Mouse (Mus musculus) embryonic facial prominence, embryonic 11.5 days (tissue): ENCODE measurements at regions not wholly inside any gene's neighbourhood (a gene's known extent, or its start where the extent isn't known, plus 50 kb on each side); places are given as distances from the start of the nearest gene placed in this dataset.

Experiments
- ATAC-seq: fragments of 200-750 bp; cut with Nextera tagmentation; replicated peaks from 2 replicates; pipeline ENCODE4 v1.8.0; 2017; ENCODE audit warnings: low read depth; ENCODE audit not compliant: insufficient number of reproducible peaks, low FRiP score, low TSS enrichment
- DNase-seq: peaks from one replicate; pipeline ENCODE4 v3.0.0-alpha.2; 2015; ENCODE audit warnings: low spot score
- H3K27ac ChIP-seq: fragments of 300-500 bp; sonication (generic); replicated peaks from 2 replicates; pipeline ENCODE4 v1.5.1; 2014; ENCODE audit warnings: mild to moderate bottlenecking, low read depth, low read length, control low read depth
- H3K27me3 ChIP-seq: fragments of 300-500 bp; sonication (generic); 2 replicates; pipeline ENCODE4 v1.6.1; 2014; ENCODE audit warnings: mild to moderate bottlenecking, low read length, moderate library complexity, mixed read lengths; ENCODE audit not compliant: control insufficient read depth, insufficient read depth
- H3K36me3 ChIP-seq: fragments of 300-500 bp; sonication (generic); replicated peaks from 2 replicates; pipeline ENCODE4 v1.6.1; 2014; ENCODE audit warnings: low read depth, mild to moderate bottlenecking, low read length, moderate library complexity, mixed read lengths; ENCODE audit not compliant: control insufficient read depth, insufficient read depth
- H3K4me1 ChIP-seq: fragments of 300-500 bp; sonication (generic); 2 replicates; pipeline ENCODE4 v1.6.1; 2014; ENCODE audit warnings: low read length, mixed read lengths; ENCODE audit not compliant: control insufficient read depth, insufficient read depth
- H3K4me2 ChIP-seq: fragments of 300-500 bp; sonication (generic); 2 replicates; pipeline ENCODE4 v1.6.1; 2014; ENCODE audit warnings: low read depth, mild to moderate bottlenecking, control low read depth, low read length, moderate library complexity
- H3K4me3 ChIP-seq: fragments of 300-500 bp; sonication (generic); 2 replicates; pipeline ENCODE4 v1.5.1; 2014; ENCODE audit warnings: low read depth, low read length, control low read depth
- H3K9ac ChIP-seq: fragments of 300-500 bp; sonication (generic); replicated peaks from 2 replicates; pipeline ENCODE4 v1.6.1; 2014; ENCODE audit warnings: mild to moderate bottlenecking, control low read depth, low read length
- H3K9me3 ChIP-seq: fragments of 300-500 bp; sonication (generic); replicated peaks from 2 replicates; pipeline ENCODE4 v1.6.1; 2016; ENCODE audit warnings: mild to moderate bottlenecking, low read length, inconsistent platforms, mixed read lengths; ENCODE audit not compliant: control insufficient read depth
- WGBS: fragments of 180-500 bp; shearing (Covaris S2); extraction: QIAGEN DNeasy Blood & Tissue Kit; methylation state at CpG from one replicate; pipeline ENCODE4 v1.1.7; 2014; 5-methylcytosine and 5-hydroxymethylcytosine counted together

DNA sequence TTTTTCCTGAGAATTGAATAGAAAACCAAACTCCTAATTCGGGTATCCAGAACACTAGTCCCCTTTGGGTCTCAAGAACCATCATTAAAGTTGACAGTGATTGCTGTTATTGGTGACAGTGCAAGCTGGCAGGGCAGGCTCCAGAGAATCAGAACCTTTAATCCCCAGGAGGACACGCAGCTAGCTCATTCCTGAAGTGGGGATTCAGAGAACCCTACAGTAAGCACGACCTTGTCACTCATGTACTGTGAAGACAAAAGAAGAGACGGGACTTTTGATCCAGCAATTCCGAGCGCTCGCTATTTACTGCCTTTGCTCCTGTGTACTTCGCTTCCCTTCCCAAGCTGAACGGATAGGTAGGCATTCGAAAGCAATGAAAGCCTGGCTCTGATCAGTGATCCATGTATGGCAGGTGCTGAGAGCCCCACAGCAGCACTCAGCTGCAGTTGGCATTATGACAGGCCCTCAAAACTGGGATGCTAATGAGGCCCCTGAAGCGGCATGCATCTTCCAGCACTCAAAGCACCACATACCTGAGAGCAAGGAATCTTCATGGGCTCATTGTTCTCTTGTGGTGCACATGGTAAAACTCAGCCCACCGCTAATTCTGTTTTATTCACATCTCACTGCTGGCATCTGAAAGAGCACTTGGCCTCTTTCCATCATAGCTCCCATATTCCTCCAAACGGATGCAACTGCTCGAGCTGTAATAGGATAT, 165.6 kb downstream of the Dnajb9 start:
- 73% methylated on average over 14 of the region's 14 CpGs for WGBS
- ATAC-seq, result no peak
- no peaks in the 10 kb centered on the region for H3K9me3 ChIP-seq

DNA sequence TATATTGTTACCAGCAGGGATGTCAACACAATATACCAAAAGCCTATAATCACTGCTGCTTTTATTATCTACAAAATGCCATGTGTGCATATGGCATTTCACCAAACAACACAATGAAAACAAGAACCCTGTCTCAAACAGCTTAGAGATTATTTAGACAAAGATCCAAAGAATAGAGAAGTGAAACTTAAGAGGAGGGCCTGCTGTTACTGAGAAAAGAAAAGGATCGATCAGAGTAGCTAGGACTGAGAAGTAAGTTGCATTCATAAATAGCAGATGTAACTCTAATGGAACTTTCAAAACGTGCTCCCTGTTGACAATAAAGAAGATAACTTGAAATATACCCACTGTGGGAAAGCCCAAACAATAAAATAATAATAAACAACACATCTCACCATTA, 203.3 kb downstream of the Dnajb9 start:
- ATAC-seq (no peak), DNase-seq (no peak)
- H3K9me3 ChIP-seq, result no peaks in the 10 kb centered on the region
- H3K9ac ChIP-seq, result no peak overlapping the region
- no peaks in the 10 kb centered on the region for H3K27me3 ChIP-seq
- H3K4me3 ChIP-seq, result no peak overlapping the region
- no peak overlapping the region for H3K4me2 ChIP-seq
- 65% methylated on average over 2 of the region's 2 CpGs for WGBS
- H3K27ac ChIP-seq, result no peak overlapping the region
- H3K36me3 ChIP-seq, result no peaks in the 10 kb centered on the region
- H3K4me1 ChIP-seq, result no peaks in the 10 kb centered on the region

More for the DNA sequence above, 165.6 kb downstream of the Dnajb9 start:
- no peak for DNase-seq
- Histone ChIP-seq H3K36me3 (no peaks in the 10 kb centered on the region), H3K9ac (no peak overlapping the region), H3K4me3 (no peak overlapping the region), H3K4me2 (no peak overlapping the region), H3K27me3 (no peaks in the 10 kb centered on the region), H3K4me1 (no peaks in the 10 kb centered on the region), H3K27ac (no peak overlapping the region)

DNA sequence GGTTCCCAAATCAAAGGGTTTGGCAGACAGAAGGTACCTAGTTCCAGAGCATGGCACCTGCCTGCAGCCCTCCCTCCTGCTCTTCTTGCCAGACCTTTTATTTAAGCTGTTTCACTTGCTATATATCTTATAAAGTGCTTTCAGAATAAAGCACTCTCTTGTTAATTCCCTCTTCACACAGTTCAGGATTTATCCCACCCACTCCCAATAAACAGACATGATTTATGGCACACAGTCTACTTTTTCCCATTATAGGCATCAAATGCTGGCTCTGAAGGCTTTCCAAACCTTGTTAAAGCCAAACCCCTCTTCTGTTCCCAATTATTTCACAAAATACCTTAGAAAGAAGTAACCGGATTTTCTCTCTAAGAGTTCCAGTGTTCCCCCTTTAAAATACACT, 226.6 kb downstream of the Dnajb9 start:
- H3K27ac ChIP-seq, result no peak overlapping the region
- 73% methylated on average over 1 of the region's 1 CpGs for WGBS
- no peak for ATAC-seq

DNA sequence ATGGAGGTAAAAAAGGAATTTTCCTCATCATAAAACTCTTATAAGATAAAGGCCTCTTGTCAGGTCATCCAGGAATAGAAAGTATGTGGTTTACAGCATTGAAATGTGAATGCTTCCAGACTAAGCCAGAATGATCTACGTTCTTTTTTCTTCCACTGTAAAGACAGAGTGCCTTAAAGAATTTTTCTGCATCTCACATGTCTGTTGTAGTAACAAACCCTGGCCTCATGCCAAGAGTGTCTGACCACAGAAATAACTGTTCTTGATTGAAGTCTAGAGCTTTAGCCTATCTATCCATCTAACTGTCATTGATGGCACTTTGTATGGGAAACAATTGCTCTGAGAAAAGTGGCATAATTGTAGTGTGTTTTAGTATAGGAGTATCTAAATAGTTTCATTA, 246.2 kb downstream of the Dnajb9 start:
- no peaks in the 10 kb centered on the region for H3K9me3 ChIP-seq
- no peaks in the 10 kb centered on the region for H3K27me3 ChIP-seq
- DNase-seq (no peak), ATAC-seq (no peak)
- H3K4me3 ChIP-seq, result no peak overlapping the region
- 74% methylated on average over 1 of the region's 1 CpGs for WGBS
- H3K4me1 ChIP-seq, result no peaks in the 10 kb centered on the region
- no peak overlapping the region for H3K9ac ChIP-seq
- no peaks in the 10 kb centered on the region for H3K36me3 ChIP-seq
- no peak overlapping the region for H3K27ac ChIP-seq
- no peak overlapping the region for H3K4me2 ChIP-seq

More for the DNA sequence above, 226.6 kb downstream of the Dnajb9 start:
- no peak overlapping the region for H3K9ac ChIP-seq
- H3K4me1 ChIP-seq, result no peaks in the 10 kb centered on the region
- DNase-seq, result no peak
- H3K36me3 ChIP-seq, result no peaks in the 10 kb centered on the region
- H3K27me3 ChIP-seq, result no peaks in the 10 kb centered on the region
- H3K4me2 ChIP-seq, result no peak overlapping the region
- H3K4me3 ChIP-seq, result no peak overlapping the region
- no peaks in the 10 kb centered on the region for H3K9me3 ChIP-seq

DNA sequence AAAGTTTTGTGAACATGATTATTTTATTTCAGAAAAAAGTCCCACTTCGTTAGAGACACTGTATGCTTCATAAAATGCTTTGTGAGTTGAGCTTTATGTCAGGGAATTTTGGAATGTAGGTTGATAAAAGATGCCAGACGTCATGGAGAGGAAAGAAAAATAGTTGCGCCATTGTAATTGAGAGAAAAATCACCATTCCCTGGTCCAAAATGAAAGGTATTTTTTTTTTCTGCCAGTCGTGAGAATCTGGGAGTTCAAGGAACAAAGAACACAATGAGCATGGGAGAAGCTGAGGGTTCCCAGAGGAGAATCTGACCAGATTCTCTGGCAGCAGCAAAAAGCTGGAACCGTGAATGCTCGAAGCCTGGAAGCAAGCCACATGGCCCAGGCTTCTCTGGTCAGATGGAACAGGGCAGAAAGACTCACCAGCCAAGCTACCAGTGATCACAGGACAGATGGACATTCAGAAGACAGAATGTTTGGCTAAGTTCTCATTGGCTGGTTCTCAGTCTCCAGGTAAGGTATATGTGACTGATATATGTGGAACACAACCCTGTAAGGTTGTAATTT, 247.5 kb downstream of the Dnajb9 start:
- DNase-seq, result no peak
- H3K9ac ChIP-seq, result no peak overlapping the region
- H3K9me3 ChIP-seq, result no peaks in the 10 kb centered on the region
- no peak for ATAC-seq
- H3K4me1 ChIP-seq, result no peaks in the 10 kb centered on the region
- no peak overlapping the region for H3K4me2 ChIP-seq
- 76% methylated on average over 6 of the region's 6 CpGs for WGBS
- H3K36me3 ChIP-seq, result no peaks in the 10 kb centered on the region
- no peak overlapping the region for H3K4me3 ChIP-seq
- H3K27me3 ChIP-seq, result no peaks in the 10 kb centered on the region
- no peak overlapping the region for H3K27ac ChIP-seq

DNA sequence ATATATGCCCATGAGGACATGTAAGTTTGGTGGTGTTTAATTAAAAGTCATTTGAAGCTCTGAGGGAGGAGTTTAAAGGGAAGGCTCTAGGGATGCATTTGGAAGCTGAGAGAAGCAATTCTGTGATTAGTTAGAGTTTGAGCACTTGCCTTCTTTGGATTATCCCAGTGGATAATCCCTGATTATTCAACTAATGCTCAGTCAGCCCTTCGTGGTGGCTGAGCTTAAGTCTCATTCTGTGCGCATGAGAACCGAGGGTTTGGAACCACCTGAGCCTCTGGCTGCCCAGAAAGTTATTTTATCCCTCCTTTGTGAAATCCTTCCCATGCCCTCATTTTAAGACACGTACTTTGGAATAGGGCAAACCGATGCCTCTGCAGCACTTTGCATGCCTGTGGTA, 285.9 kb downstream of the Dnajb9 start:
- no peaks in the 10 kb centered on the region for H3K27me3 ChIP-seq
- H3K36me3 ChIP-seq, result no peaks in the 10 kb centered on the region
- no peaks in the 10 kb centered on the region for H3K4me1 ChIP-seq
- WGBS, result 69% methylated on average over 5 of the region's 5 CpGs
- no peak overlapping the region for H3K4me2 ChIP-seq
- H3K27ac ChIP-seq, result no peak overlapping the region
- no peak overlapping the region for H3K9ac ChIP-seq
- H3K4me3 ChIP-seq, result no peak overlapping the region
- DNase-seq (no peak), ATAC-seq (no peak)
- no peaks in the 10 kb centered on the region for H3K9me3 ChIP-seq

DNA sequence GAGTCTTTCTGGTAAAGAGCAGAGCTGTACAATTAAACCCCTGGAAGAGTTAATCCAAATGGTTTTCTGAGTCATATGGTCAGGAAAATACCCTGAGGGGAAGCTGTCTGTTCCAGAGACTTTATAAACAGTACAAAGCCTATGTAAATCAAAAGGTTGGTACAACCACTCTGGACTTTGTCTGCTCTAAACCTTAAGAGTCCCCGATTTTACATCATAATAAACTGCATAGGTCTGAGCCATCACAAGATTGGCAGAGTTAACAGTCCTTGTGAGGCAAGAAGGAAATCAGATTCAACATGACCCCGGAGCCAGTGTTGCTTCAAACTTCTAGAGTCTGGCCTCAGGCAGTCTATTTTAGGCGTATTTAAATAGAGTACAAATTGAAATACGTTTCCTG, 289.7 kb downstream of the Dnajb9 start:
- Histone ChIP-seq H3K27ac (no peak overlapping the region), H3K4me1 (no peaks in the 10 kb centered on the region), H3K4me2 (no peak overlapping the region), H3K9ac (no peak overlapping the region), H3K27me3 (no peaks in the 10 kb centered on the region), H3K36me3 (no peaks in the 10 kb centered on the region), H3K4me3 (no peak overlapping the region), H3K9me3 (no peaks in the 10 kb centered on the region)
- no peak for ATAC-seq
- DNase-seq, result peak; percentile 7
- 67% methylated on average over 4 of the region's 4 CpGs for WGBS

DNA sequence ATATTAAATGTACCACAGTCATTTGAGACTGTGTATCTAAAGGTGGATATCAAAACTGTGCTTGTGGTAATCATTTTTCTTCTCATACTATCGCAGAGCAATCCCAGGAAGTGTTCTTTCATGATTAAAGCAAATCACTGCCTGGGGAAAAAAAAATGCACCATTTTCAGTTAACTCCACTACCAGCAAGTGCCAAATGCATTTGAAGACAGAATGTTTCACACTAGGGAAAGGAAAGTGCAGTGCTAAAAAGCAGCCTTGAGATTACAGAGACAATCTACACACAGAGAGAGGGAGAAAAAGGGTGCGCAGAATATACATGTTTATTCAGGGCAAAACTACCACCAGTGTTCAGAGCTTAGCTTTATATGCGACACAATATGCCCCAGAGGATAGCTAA, 291.0 kb downstream of the Dnajb9 start:
- H3K27ac ChIP-seq, result no peak overlapping the region
- H3K4me2 ChIP-seq, result no peak overlapping the region
- 69% methylated on average over 3 of the region's 3 CpGs for WGBS

More for the DNA sequence above, 291.0 kb downstream of the Dnajb9 start:
- Histone ChIP-seq H3K27me3 (no peaks in the 10 kb centered on the region), H3K36me3 (no peaks in the 10 kb centered on the region), H3K4me3 (no peak overlapping the region), H3K9me3 (no peaks in the 10 kb centered on the region), H3K9ac (no peak overlapping the region), H3K4me1 (no peaks in the 10 kb centered on the region)
- DNase-seq, result no peak
- no peak for ATAC-seq
